Mouse (Mus musculus): Measurements from ENCODE around the gene Myef2.

DNA sequence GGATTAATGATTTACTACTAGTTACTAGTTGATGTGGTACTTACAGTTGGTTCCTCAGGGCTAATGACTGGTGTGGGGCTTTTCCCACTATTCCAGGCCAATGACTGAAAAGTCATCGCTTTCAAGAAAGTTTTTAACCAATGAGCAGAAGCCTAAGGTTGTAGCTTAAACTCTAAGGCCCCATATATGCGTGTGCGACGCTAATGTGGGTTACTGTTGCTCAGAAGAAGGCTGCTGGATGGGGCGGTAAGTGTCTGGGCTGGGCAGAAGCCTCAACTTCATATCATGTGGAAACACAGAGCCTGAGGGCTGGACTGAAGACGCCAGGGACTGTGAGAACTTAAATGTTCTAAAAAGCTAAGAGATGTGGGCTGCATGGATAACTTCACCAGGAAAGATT is 28.9 kb upstream of the Myef2 start, which contains the start of gene Slc12a1:
- no peak for TF ChIP-seq CTCF (conservative IDR thresholded peaks at IDR 0.05; ENCODE audit: low read length)
- no peak for TF ChIP-seq NANOG (IDR thresholded peaks at IDR 0.05; ENCODE audit: borderline replicate concordance, low read length)

Data from E14TG2a.4 (cell line).